Mouse (Mus musculus): ENCODE data around the gene Atrip. TPM values are rescaled to one million over a fixed set of nuclear protein-coding genes. Genes with fewer than 3 reads are reported as not detected.

Atrip gene
- polyA plus RNA-seq, 1 experiment from 2014 or later: 7.5 TPM

GRCm38 (mm10) chr9:109008081-109008480, 65.8 kb downstream of the Atrip start:
- Histone ChIP-seq H3K9me3 (ENCODE audit: control insufficient read depth) (no peaks in the 10 kb centered on the region), H3K27me3 (replicated peaks; ENCODE audit: control insufficient read depth, insufficient read depth, low read length) (no peaks in the 10 kb centered on the region), H3K4me3 (ENCODE audit: low read depth, low read length) (no peak overlapping the region), H3K27ac (ENCODE audit: low read depth, low read length) (no peak overlapping the region), H3K4me1 (replicated peaks; ENCODE audit: control insufficient read depth, insufficient read depth, low read length) (no peaks in the 10 kb centered on the region), H3K4me2 (replicated peaks; ENCODE audit: low read depth) (no peak overlapping the region), H3K36me3 (ENCODE audit: control insufficient read depth, insufficient read depth) (peaks cover 40% of the 10 kb centered on the region), H3K9ac (ENCODE audit: low read depth, low read length) (no peak overlapping the region)
- no peak for TF ChIP-seq CTCF (IDR thresholded peaks at IDR 0.05; ENCODE audit: low read depth)
- no peak for ATAC-seq
- 88% methylated on average over 9 of the region's 9 CpGs for WGBS

Other genes with a start within 250 kb of the Atrip start
- gene Celsr3, start 247.8 kb downstream of the Atrip start, polyA plus RNA-seq (2015; fragmentation: Nextera tagmentation; extraction: Ambion mirVana): 0.40 and 0.93 TPM in 2 replicates
- gene Slc26a6, start 220.8 kb downstream of the Atrip start, polyA plus RNA-seq (2015; fragmentation: Nextera tagmentation; extraction: Ambion mirVana): 70.8 and 99.5 TPM in 2 replicates
- 0.21 TPM in 1 of 2 replicates, not detected in the other for gene Tmem89, start 159.5 kb downstream of the Atrip start, polyA plus RNA-seq (2015; fragmentation: Nextera tagmentation; extraction: Ambion mirVana)
- 557 and 585 TPM in 2 replicates for gene Uqcrc1, start 137.5 kb downstream of the Atrip start, polyA plus RNA-seq (2015; fragmentation: Nextera tagmentation; extraction: Ambion mirVana)
- gene Col7a1, start 120.5 kb downstream of the Atrip start, polyA plus RNA-seq (2015; fragmentation: Nextera tagmentation; extraction: Ambion mirVana): 1.9 and 3.1 TPM in 2 replicates
- not detected in 2 replicates for gene Ucn2, start 88.1 kb downstream of the Atrip start, polyA plus RNA-seq (2015; fragmentation: Nextera tagmentation; extraction: Ambion mirVana)
- 43.1 and 48.3 TPM in 2 replicates for gene Pfkfb4, start 82.3 kb downstream of the Atrip start, polyA plus RNA-seq (2015; fragmentation: Nextera tagmentation; extraction: Ambion mirVana)
- gene Shisa5, start 35.6 kb downstream of the Atrip start, polyA plus RNA-seq (2015; fragmentation: Nextera tagmentation; extraction: Ambion mirVana): 303 and 311 TPM in 2 replicates
- gene Trex1, start 14.4 kb downstream of the Atrip start, polyA plus RNA-seq (2015; fragmentation: Nextera tagmentation; extraction: Ambion mirVana): 16.1 and 17.1 TPM in 2 replicates
- 12.1 and 12.7 TPM in 2 replicates for gene Ccdc51, start 8.4 kb upstream of the Atrip start, polyA plus RNA-seq (2015; fragmentation: Nextera tagmentation; extraction: Ambion mirVana)
- 683 and 718 TPM in 2 replicates for gene Tma7, start 8.5 kb upstream of the Atrip start, polyA plus RNA-seq (2015; fragmentation: Nextera tagmentation; extraction: Ambion mirVana)
- gene Plxnb1, start 21.3 kb upstream of the Atrip start, polyA plus RNA-seq (2015; fragmentation: Nextera tagmentation; extraction: Ambion mirVana): 1.3 and 1.6 TPM in 2 replicates
- not detected in 2 replicates for gene Fbxw21, start 87.9 kb upstream of the Atrip start, polyA plus RNA-seq (2015; fragmentation: Nextera tagmentation; extraction: Ambion mirVana)
- gene Fbxw13, start 121.9 kb upstream of the Atrip start, polyA plus RNA-seq (2015; fragmentation: Nextera tagmentation; extraction: Ambion mirVana): not detected in 2 replicates
- not detected in 2 replicates for gene Fbxw20, start 160.6 kb upstream of the Atrip start, polyA plus RNA-seq (2015; fragmentation: Nextera tagmentation; extraction: Ambion mirVana)
- gene Fbxw14, start 213.6 kb upstream of the Atrip start, polyA plus RNA-seq (2015; fragmentation: Nextera tagmentation; extraction: Ambion mirVana): not detected in 2 replicates

Measured in intestine, postnatal 0 days (tissue).